Mouse (Mus musculus) limb, embryonic 15.5 days (tissue): Measurements from ENCODE around the gene Zswim1. TPM values are rescaled to one million over a fixed set of nuclear protein-coding genes. Genes with fewer than 3 reads are reported as not detected.
"Not testable (repeated sequence)": the region's sequence is repeated elsewhere in the genome, so short reads cannot be mapped to it uniquely, and the experiment has no call there.

ENCODE experiments used
- ATAC-seq: fragments of 200-750 bp; cut with Nextera tagmentation; 2 replicates; pipeline ENCODE4 v1.8.0; 2017; ENCODE audit warnings: low read depth, moderate TSS enrichment; ENCODE audit not compliant: insufficient number of reproducible peaks, low FRiP score, low TSS enrichment
- H3K27ac ChIP-seq: fragments of 300-500 bp; sonication (generic); 2 replicates; pipeline ENCODE4 v1.5.1; 2015; ENCODE audit warnings: moderate library complexity, mild to moderate bottlenecking, inconsistent platforms
- H3K27me3 ChIP-seq: fragments of 300-500 bp; sonication (generic); 2 replicates; pipeline ENCODE4 v1.6.1; 2015; ENCODE audit warnings: inconsistent platforms
- H3K36me3 ChIP-seq: fragments of 300-500 bp; sonication (generic); 2 replicates; pipeline ENCODE4 v1.6.1; 2015; ENCODE audit warnings: inconsistent platforms
- H3K4me1 ChIP-seq: fragments of 300-500 bp; sonication (generic); 2 replicates; pipeline ENCODE4 v1.6.1; 2015; ENCODE audit warnings: inconsistent platforms
- H3K4me2 ChIP-seq: fragments of 300-500 bp; sonication (generic); 2 replicates; pipeline ENCODE4 v1.6.1; 2015; ENCODE audit warnings: mild to moderate bottlenecking, inconsistent platforms
- H3K4me3 ChIP-seq: fragments of 300-500 bp; sonication (generic); 2 replicates; pipeline ENCODE4 v1.5.1; 2015; ENCODE audit warnings: mild to moderate bottlenecking, inconsistent platforms
- H3K9ac ChIP-seq: fragments of 300-500 bp; sonication (generic); 2 replicates; pipeline ENCODE4 v1.6.1; 2015; ENCODE audit warnings: inconsistent platforms
- H3K9me3 ChIP-seq: fragments of 300-500 bp; sonication (generic); 2 replicates; pipeline ENCODE4 v1.6.1; 2016; ENCODE audit warnings: inconsistent platforms
- WGBS: fragments of 180-500 bp; shearing (Covaris S2); methylation state at CpG from one replicate; pipeline ENCODE4 v1.1.7; 2015; 5-methylcytosine and 5-hydroxymethylcytosine counted together
- polyA plus RNA-seq: library from polyadenylated mRNA; unstranded; fragments of >200 nt; fragmentation: Nextera tagmentation; extraction: Ambion mirVana; gene quantifications from 2 replicates; pipeline ENCODE4 v1.2.1, GENCODE M21; 2015

The Zswim1 gene
- polyA plus RNA-seq, 1 experiment from 2014 or later: 19.4 TPM

DNA sequence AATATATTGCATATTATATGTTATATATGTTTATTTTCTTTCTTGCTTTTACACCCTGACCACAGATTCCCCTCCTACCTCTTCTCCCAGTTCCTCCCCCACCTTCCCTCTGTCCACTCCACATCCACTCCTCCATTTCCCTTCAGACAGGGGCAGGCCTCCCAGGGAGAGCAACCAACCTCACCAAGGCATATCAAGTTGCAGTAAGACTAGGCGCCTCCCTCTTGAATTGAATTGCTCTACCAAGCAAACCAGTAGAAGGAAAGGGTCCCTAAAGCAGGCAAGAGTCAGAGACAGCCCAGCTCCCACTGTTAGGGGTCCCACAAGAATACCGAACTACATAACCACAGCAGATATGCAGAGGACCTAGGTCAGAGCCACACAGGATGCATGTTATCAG, 36.7 kb downstream of the Zswim1 start:
- 34% methylated on average over 2 of the region's 2 CpGs for WGBS
- Histone ChIP-seq H3K36me3 (no peaks in the 10 kb centered on the region), H3K27ac (no peak overlapping the region), H3K4me1 (peaks cover 35% of the 10 kb centered on the region), H3K9me3 (no peaks in the 10 kb centered on the region), H3K9ac (no peak overlapping the region), H3K4me2 (no peak overlapping the region), H3K4me3 (no peak overlapping the region), H3K27me3 (peaks cover 50% of the 10 kb centered on the region)
- ATAC-seq: no peak

DNA sequence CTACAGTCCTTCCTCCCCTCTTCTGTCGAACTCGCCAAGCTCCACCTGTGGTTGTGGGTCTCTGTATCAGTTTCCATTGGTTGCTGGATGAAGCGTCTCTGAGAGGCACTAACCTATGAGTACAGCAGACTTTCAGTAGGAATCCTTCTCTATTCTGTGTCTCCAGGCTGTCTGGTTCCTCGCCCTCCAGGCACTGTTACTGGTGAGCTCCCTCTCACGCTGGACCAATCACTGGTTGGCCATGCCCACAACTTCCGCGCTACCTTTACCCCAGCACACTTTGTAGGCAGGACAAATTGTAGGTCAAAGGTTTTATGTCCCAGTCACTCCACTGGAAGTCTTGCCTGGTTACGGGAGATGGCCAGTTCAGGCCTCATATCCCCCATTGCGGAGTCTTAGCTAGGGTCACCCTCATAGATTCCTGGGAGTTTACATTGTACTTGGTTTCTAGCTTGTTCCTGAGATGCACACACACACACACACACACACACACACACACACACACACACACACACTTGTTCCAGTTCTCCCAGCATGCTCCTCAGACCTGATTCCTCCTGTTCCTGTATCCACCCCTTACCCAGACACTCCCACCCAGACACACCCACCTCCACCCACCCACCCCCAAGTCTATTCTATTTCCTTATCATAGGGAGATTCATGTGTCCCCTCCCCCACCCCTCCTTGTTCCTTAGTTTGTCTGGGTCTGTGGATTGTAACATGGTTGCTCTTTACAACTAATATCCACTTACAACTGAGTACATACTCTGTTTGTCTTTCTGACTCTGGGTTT, 37.4 kb downstream of the Zswim1 start:
- ATAC-seq: no peak
- no peak overlapping the region for H3K4me3 ChIP-seq
- no peak overlapping the region for H3K4me2 ChIP-seq
- no peaks in the 10 kb centered on the region for H3K9me3 ChIP-seq
- no peak overlapping the region for H3K9ac ChIP-seq
- WGBS: 55% methylated on average over 9 of the region's 9 CpGs
- peaks cover 35% of the 10 kb centered on the region for H3K4me1 ChIP-seq
- H3K27me3 ChIP-seq: peaks cover 45% of the 10 kb centered on the region
- no peaks in the 10 kb centered on the region for H3K36me3 ChIP-seq
- no peak overlapping the region for H3K27ac ChIP-seq

DNA sequence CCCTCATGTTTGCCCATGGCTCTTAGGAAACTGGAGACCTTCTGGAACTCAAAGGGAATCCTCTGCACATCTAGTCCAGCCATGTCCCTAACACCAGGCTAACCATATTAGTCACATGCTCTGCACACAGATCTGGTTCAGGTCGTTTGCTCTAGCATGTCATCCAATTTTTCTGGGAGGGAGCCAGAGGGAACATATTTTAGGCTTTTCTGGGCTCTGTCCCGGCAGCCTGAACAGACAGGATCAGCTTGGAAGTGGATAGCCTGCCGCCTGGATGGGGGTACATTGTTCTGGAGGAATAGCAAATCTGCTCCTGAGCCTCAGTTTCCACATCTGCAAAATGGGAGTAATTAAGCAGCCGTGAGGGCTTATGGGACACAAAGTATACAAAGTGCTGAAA, 38.6 kb downstream of the Zswim1 start:
- Histone ChIP-seq H3K27me3 (peaks cover 34% of the 10 kb centered on the region), H3K9ac (no peak overlapping the region), H3K27ac (no peak overlapping the region), H3K4me1 (peaks cover 35% of the 10 kb centered on the region), H3K9me3 (no peaks in the 10 kb centered on the region), H3K4me2 (no peak overlapping the region), H3K36me3 (no peaks in the 10 kb centered on the region), H3K4me3 (no peak overlapping the region)
- WGBS: 64% methylated on average over 4 of the region's 4 CpGs
- ATAC-seq: no peak

DNA sequence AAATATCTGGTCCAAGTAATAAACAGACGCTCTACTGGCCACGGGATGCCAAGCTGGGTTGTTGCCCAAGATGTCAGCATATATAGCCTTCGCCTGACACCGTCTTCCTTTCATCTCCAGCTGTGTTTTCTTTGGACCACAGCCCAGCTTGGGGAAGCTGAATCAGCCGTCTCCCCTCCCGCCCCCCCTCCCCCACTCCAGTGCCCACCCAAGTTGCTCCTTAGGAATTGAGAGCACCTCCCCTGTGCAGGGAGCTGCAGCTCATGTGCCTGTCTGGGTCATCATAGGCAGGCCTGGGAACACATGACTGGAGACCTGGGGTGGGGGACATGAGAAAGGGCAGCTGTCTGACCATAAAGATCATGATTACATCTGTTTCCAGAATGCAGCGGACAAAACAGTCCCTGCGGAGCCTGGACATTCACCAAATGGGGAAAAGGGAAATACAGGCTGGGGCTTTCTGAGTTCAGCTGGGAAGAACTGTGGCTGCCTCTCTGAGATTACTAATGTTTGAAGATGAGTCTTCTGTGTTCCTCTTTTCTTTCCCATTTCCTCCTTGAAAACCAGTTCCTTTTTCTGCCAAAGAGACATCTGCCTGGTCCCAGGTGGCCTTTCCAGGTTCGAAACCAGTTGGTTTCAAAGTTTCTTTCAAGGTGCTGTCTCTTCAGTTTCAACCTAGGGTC, 39.8 kb downstream of the Zswim1 start:
- Histone ChIP-seq H3K36me3 (no peaks in the 10 kb centered on the region), H3K9me3 (no peaks in the 10 kb centered on the region), H3K27ac (peak overlapping the region; percentile 8; the same call in 1 of the 2 replicates), H3K9ac (no peak overlapping the region), H3K4me2 (no peak overlapping the region), H3K4me1 (peaks cover 22% of the 10 kb centered on the region), H3K4me3 (no peak overlapping the region), H3K27me3 (peaks cover 22% of the 10 kb centered on the region)
- 28% methylated on average over 9 of the region's 9 CpGs for WGBS
- ATAC-seq: peak; percentile 53; the same call in 1 of the 2 replicates

DNA sequence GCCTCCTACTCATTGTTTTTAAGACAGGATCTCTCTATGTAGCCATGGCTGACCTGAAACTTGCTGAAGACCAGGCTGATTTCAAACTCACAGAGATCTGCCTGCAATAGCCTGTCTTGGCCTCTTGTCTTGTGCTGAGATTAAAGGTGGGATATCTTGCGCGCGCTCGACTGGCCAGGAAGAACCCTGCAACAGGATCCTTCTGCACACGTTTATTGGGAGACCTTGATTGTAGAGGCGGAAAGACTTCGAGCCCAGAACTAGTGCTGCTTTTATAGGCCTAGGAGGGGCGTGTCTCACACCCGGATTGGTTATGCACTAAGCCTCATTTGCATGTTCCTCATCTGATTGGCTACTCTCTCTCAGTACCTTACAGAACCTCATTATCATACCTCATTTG, 40.9 kb downstream of the Zswim1 start:
- not testable (repeated sequence) for H3K4me3 ChIP-seq
- peaks cover 13% of the 10 kb centered on the region for H3K4me1 ChIP-seq

DNA sequence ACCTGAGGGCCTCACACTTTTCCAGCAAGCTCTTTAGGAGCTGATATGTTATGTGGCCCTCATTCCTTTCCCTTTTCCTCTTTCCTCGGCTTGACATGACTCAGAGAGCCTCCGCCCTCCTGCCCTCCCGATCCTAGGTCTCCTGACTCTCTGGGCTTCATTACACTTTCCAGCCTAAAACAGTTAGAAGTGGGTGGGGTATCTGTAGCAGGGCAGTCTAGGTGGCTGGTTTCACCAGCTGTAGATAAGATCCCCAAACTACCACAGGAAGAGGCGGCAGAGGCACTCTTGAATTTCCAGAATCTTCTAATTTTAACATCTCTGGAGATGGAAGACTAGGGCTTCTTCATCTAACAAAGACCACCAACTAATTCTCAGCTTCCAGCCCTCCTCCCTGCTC, 42.1 kb downstream of the Zswim1 start:
- Histone ChIP-seq H3K36me3 (no peaks in the 10 kb centered on the region), H3K9me3 (peaks cover 3% of the 10 kb centered on the region; the same call in 1 of the 2 replicates), H3K4me3 (no peak overlapping the region), H3K4me1 (peaks cover 13% of the 10 kb centered on the region), H3K9ac (no peak overlapping the region), H3K27me3 (peaks cover under 1% of the 10 kb centered on the region; the same call in 1 of the 2 replicates), H3K4me2 (no peak overlapping the region), H3K27ac (no peak overlapping the region)
- 63% methylated on average over 4 of the region's 4 CpGs for WGBS
- ATAC-seq: no peak

More for the DNA sequence above, 40.9 kb downstream of the Zswim1 start:
- H3K36me3 ChIP-seq, H3K9me3 ChIP-seq, H3K27ac ChIP-seq, ATAC-seq, H3K9ac ChIP-seq, H3K4me2 ChIP-seq: not testable (repeated sequence)
- H3K27me3 ChIP-seq: peaks cover 11% of the 10 kb centered on the region; the same call in 1 of the 2 replicates
- 89% methylated on average over 9 of the region's 9 CpGs for WGBS

DNA sequence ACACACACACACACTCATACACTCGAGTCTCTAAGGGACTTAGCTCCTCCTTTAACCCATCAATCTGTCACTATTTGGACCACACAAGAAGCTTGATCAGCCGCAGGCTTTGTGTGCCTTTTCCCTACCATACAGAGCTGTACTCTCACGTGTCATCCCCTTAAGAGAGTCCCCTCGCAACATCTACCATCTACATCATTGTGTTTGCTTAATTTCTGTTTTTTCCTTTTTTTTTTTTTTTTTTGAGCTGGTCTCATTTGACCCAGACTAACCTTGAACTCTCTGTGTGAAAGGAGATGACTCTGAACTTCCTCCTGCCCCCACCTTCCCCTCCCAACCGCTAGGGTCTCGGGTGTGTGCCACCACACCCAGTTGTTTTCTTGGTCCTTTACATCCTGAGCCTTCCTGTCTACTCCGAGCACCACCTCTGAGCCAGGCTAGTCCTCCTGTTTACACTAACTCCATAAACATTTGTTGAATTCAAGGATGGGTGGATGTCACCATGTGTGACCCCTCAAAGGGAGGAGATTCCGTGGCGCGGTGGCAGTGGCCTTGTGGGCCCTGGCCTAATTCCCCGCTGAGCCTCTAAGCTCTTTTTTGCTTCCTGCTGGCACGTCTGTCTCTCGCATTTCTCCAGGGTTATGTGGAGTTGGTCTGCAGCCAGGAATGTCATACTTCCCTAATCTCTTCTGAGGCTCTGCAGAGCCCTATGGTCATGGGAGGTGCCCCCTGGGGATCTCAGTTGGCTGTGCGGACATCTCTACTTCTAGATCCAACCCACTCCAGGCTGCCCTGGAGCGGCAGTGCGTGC, 44.5 kb downstream of the Zswim1 start:
- Histone ChIP-seq H3K4me2 (no peak overlapping the region), H3K9ac (no peak overlapping the region), H3K36me3 (no peaks in the 10 kb centered on the region), H3K27ac (peak overlapping the region; percentile 48; the same call in 1 of the 2 replicates), H3K4me1 (peaks cover 7% of the 10 kb centered on the region), H3K27me3 (no peaks in the 10 kb centered on the region), H3K4me3 (no peak overlapping the region), H3K9me3 (peaks cover 3% of the 10 kb centered on the region; the same call in 1 of the 2 replicates)
- 51% methylated on average over 16 of the region's 16 CpGs for WGBS
- ATAC-seq: no peak; the same call in 1 of the 2 replicates

DNA sequence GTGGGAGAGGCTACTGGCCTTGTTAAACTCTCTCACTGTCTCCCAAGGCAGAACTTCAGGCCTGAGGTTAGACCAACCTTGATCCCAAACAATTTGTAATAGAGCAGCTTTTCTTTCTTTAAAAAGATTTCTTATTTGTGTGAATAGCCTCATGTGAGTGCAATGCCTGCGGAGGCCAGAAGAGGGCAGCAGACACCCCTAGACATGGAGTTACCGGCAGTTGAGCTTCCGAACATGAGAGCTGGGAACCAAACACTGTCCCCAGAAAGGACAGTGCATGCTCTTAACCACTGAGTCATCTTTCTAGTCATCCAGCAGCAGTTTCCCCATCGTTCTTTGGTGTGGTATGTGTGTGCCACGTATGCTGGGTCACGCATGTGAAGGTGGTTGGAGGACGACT, 45.1 kb downstream of the Zswim1 start:
- H3K4me1 ChIP-seq: peaks cover 1% of the 10 kb centered on the region; the same call in 1 of the 2 replicates
- no peak overlapping the region for H3K4me3 ChIP-seq
- H3K4me2 ChIP-seq: no peak overlapping the region
- no peaks in the 10 kb centered on the region for H3K36me3 ChIP-seq
- no peaks in the 10 kb centered on the region for H3K27me3 ChIP-seq
- WGBS: 91% methylated on average over 7 of the region's 7 CpGs
- H3K9ac ChIP-seq: no peak overlapping the region
- peaks cover 3% of the 10 kb centered on the region; the same call in 1 of the 2 replicates for H3K9me3 ChIP-seq
- H3K27ac ChIP-seq: peak overlapping the region; percentile 48; the same call in 1 of the 2 replicates
- ATAC-seq: no peak

DNA sequence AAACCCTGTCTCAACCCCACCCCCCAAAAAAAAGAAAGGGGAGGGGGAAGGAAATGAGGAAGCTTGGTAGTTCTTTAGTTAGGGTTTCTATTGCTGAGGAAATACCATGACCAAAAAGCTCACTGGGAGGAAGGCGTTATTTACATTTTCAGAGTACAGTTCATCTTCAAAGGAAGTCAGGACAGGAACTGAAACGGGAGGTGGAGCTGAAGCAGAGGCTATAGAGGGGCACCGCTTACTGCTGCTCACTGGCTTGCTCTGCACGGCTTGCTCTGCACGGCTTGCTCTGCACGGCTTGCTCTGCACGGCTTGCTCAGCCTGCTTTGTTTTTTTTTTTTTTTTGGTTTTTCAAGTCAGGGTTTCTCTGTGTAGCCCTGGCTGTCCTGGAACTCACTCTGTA, 46.0 kb downstream of the Zswim1 start:
- no peaks in the 10 kb centered on the region for H3K36me3 ChIP-seq
- no peak overlapping the region for H3K9ac ChIP-seq
- no peak for ATAC-seq
- WGBS: 74% methylated on average over 7 of the region's 7 CpGs
- H3K4me1 ChIP-seq: no peaks in the 10 kb centered on the region; the same call in 1 of the 2 replicates
- H3K27ac ChIP-seq: no peak overlapping the region
- no peak overlapping the region for H3K4me3 ChIP-seq
- H3K4me2 ChIP-seq: no peak overlapping the region
- H3K9me3 ChIP-seq: peaks cover 3% of the 10 kb centered on the region; the same call in 1 of the 2 replicates
- no peaks in the 10 kb centered on the region for H3K27me3 ChIP-seq

DNA sequence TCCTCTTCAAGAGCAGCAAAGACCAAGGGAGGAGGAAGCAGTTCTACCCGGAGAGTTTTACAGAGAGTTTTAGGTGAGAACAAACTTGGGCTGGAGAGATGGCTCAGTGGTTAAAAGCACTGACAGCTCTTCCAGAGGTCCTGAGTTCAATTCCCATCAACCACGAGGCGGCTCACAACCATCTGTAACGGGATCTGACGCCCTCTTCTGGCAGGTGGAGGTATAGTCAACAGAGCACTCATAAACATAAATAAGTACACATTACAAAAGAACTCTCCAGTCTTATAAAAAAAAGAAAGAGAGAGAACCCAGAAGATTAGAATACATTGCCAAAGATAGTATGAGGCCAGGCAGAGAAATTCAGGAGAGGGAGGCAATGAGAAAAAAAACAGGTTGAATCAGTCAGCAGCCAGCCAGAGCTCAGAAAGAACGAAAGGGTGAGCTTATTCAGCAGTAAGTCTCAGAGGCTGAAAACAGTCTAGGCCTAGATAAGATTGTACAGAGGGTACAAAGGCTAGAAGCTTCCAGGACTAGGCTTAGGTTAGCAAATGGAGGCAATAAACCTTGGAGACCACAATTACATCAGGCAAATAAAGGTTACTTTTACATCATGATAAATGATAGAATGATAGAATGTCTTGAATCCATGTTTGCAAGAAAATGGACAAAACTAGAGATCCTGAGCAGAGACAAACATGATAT, 49.3 kb downstream of the Zswim1 start:
- no peak overlapping the region for H3K9ac ChIP-seq
- no peaks in the 10 kb centered on the region for H3K27me3 ChIP-seq
- no peak overlapping the region for H3K27ac ChIP-seq
- no peak for ATAC-seq
- H3K36me3 ChIP-seq: no peaks in the 10 kb centered on the region
- no peak overlapping the region for H3K4me3 ChIP-seq
- no peak overlapping the region for H3K4me2 ChIP-seq
- H3K4me1 ChIP-seq: peaks cover 13% of the 10 kb centered on the region
- H3K9me3 ChIP-seq: peaks cover 3% of the 10 kb centered on the region; the same call in 1 of the 2 replicates
- 59% methylated on average over 6 of the region's 6 CpGs for WGBS

DNA sequence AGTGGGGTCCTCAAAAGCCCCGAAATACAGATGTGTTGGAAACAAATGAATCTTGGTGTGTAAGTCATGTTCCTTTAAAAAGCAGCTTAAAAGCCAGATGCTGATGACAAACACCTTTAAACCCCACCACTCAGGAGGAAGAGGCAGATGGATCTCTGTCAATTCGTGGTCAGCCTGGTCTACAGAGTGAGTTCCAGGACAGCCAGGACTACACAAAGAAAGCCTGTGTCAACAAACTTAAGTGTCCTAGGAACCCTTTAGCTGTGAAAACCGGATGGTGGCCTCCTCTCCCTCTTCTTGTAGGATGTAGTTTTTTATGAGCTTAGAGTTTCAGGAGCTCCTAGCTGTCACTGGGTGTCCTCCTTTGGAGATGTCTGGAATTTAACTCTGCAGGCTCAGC, 51.1 kb downstream of the Zswim1 start:
- Histone ChIP-seq H3K4me2 (no peak overlapping the region), H3K36me3 (peaks cover 5% of the 10 kb centered on the region; the same call in 1 of the 2 replicates), H3K9me3 (no peaks in the 10 kb centered on the region), H3K9ac (no peak overlapping the region), H3K27ac (peak overlapping the region; percentile 57; the same call in 1 of the 2 replicates), H3K27me3 (no peaks in the 10 kb centered on the region), H3K4me1 (peaks cover 20% of the 10 kb centered on the region), H3K4me3 (no peak overlapping the region)
- no peak for ATAC-seq
- WGBS: 54% methylated on average over 3 of the region's 3 CpGs
